Mouse (Mus musculus): ENCODE measurements at regions not wholly inside any gene's neighbourhood (a gene's known extent, or its start where the extent isn't known, plus 50 kb on each side); places are given as distances from the start of the nearest gene placed in this dataset.
"Not testable (repeated sequence)": the region's sequence is repeated elsewhere in the genome, so short reads cannot be mapped to it uniquely, and the experiment has no call there.

DNA sequence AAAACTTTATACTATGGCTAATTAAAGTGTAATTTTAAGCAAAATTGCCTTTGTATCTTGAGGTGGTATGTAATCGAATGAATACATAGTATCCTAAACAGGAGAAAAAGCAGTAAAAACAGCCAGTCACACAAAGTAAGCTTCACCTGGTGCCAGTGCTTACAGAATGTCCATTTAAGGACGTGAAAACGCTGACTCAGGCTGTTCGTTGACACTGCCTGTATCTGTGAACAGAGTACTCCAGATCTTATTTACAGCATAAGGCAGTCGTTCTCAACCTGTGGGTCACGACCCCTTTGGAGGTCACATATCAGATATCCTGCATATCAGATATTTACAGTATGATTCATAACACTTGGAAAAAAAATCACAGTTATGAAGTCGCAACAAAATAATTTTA is 194.8 kb downstream of the Wdr20rt start:
- in situ Hi-C loops (cut with MboI, MseI), result no loop called here

DNA sequence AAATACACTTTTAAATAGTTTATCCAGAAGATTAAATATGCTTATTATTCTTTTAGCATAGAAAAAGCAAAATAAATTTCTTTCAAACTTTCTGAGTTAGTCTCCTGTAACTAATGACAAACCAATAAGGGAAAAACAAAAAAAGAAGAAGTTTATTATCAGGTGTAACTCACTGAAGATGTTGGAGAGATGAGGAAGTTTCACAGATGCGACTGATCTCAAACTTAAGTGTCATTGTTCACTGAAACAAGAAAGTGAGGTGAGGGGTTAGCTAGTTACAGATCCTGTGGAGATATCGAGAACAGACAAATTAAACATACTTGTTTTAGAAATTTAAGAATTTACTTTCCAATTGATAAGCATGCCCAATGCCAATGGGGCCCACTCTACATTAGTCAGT is 199.2 kb downstream of the Wdr20rt start:
- in situ Hi-C loops (cut with MboI, MseI), result no loop called here

DNA sequence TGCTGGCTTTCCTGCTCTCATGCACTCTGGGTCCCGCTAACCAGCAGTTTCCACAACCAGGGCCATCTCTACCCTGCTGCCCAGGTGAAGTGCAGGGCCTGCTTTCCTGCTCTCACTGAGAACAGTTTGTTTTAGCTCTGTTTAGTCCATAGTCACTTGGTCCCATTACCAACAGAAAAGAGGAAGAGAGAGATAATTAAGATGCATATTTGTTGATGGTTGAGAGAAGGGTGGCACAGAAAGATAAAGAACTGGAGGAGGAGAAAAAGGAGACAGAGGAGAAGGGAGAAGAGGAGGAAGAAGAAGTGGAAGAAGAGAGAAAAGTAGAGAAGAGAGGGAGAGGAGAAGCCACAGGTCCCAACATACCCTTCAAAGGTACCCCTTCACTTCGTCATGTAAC is 200.1 kb downstream of the Wdr20rt start:
- in situ Hi-C loops (cut with MboI, MseI), result no loop called here

DNA sequence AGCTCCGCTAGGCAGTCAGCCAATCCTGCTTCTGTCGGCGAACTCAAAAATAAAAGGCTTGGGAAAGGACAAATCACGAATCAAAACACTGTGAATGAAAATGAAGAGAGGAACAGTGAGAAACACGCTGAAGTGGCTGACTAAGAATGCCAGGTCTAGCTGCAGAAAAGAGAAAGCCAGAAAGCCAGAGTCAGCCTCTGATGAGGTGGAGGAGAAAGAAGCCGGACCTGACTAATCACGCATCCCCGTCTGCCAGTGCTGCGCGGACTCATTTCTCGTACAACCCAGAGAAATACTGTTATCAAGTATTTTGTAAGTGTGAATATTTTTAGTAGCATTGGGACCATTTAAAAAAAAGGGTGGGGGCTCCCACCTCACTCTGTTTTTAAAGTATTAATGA is 201.6 kb downstream of the Wdr20rt start:
- in situ Hi-C loops (cut with MboI, MseI), result no loop called here

DNA sequence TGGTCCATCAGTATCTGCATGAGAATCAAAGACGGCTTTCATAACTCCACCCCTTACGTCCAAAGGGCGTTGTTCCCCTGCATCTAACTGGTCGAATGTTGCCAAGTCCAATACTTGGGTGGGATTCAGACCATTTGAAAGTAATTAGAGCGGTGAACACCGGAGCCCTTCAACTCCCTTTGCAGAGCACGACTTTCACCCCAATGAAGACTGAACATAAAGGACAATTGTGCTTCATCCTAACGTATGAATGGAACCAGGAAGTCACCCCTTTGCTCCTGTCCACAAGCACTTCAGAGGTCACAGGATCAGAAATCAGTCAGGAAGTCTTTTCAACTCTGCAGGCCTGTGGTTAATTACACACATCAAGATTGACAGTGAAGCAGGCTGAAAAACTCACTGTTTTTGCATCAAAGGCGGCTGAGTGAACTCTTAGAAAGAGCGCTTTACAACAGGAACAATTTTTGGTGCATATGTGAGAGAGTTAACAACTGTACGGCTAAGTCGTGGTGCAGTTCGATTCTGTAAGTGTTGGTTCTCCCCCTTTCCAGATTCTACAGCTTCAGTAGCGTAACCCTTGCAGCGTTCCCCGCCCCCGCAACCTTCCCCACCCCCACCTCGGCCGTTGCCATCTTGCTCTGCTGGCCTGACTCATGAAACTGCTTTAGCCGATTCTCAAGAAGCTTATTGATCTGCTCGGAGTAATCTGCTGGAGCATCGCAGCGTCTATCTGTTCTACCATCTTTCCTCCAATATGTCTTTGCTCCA is 203.1 kb downstream of the Wdr20rt start:
- in situ Hi-C loops (cut with MboI, MseI), result no loop called here

DNA sequence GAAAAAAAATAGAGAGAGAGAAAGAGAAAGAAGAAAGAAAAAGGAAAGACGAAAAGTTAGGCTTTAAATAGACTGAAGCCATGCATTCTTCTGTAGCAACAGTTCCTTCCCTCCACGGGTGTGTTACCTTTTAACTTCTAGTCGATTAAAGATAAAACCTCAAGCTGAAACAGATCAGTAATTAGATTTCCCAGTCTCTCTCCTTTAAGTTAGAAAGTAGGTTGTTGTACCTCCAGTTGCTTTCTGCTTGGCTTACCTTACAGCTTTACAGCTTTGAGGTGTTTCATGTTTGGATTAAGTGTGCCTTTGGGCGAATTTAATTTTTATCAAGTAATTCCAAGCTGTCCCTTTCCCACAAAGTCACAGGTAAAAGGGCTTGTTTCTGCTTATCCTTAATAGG is 225.5 kb downstream of the Wdr20rt start:
- in situ Hi-C loops (cut with MboI, MseI), result no loop called here

DNA sequence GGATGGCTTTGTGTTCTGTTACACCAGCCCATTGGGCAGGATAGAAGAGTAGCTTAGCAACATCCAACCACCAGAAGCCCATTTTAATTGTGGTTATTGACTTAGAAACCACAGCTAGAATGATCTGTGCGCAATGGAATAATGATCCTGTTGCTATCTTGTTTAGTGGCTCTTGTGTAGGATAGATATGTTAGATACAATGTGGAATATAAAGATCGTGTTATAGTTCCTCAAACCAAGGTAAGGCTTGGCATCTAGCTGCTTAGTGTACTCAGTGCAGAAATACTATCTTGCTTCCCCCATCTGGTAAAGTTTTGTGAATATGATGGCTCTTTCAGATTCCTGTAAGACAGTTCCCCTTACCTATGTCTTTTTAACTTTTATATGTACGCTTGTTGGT is 230.4 kb downstream of the Wdr20rt start:
- in situ Hi-C loops (cut with MboI, MseI), result no loop called here

DNA sequence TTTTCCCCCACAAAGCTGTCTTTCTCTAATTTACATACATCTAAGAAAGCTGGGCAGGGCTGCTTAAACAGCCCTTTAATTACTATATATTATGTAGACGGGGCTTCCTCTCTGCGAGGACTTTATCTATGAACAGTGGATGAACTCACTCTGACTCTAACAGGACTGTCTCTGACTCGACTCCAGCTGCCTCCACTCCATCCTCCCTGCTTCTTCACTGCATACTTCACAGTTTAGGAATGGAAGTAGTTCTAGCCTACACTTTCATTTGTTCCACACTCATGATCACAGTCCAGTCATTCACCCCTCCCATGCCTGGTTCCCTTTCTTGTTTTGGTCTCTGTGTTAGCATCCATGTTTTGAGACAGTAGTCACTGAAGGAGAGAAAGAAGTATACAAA is 231.6 kb downstream of the Wdr20rt start:
- in situ Hi-C loops (cut with MboI, MseI), result no loop called here

DNA sequence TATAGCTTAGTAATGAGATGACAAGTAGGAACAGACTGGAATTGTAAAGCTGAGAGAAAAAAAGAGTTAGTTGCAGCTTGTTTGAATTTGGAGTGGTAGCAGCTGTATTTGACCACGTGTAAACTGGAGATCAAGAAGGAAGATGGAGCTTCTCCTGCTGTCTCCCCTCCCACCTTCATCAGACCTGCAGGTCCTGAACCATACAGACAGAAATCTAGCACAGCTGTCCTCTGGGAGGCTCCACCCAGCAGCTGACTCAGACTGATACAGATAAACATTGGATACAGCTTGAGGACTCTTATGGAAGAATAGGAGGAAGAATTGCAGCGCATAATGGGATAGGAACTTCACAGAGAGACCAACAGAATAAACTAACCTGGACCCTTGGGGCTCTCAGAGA is 238.9 kb downstream of the Wdr20rt start:
- in situ Hi-C loops (cut with MboI, MseI), result no loop called here

DNA sequence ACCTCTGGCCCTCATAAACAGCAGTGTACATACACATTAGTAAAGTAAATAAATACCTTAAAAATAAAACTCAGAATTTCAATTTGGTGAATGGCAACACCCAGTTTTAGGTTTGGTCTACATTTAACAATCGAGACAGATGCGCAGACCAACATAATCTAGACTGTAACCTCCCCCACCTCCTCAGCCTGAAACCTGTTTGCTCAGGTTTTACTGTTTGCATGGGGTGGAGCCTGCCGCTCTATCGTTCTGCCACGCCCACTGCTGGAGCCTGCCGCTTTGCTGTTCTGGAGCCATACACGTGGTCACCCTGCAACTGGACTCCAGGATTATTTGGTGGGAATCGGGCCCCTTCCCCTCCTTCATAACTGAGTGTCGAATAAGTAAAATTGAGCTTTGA is 253.4 kb downstream of the Wdr20rt start:
- in situ Hi-C loops (cut with MboI, MseI), result not testable (repeated sequence)

DNA sequence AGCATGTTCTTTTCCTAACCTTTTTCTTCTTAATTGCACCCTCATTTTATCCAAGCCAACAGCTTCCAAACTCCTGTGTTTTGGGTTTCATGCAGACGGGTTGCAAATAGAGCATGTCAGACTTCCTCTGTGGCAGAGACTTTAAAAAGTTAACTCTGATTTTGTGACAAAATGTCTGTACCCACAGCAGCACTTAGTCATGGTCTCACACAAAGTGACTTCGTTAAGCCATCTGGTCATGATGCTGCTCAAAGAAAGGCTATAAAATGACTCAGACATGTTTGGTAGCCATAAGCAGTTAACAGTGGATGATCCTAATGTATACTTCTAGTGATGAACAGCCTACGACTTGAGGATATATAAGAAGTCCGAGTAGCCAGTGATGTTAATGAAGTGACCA is 255.5 kb downstream of the Wdr20rt start:
- in situ Hi-C loops (cut with MboI, MseI), result no loop called here

DNA sequence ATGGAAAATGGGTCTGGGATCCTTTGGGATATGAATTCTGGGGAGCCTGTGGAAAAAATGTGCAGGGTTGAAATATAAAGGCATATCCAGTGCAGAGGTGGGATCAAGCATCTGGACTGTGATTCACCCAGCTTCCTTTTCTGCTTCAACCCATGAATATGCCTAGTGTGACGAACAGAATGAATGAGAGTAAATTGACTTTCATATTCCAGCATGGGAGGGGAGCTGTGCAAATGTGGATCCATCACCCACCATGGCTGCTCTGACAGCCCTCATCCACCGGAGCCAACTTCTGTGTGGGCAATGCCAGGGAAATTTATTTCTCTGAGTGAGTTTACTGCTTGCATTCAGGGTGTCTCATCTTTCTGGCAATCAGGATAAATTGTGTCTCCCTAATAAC is 265.8 kb downstream of the Wdr20rt start:
- in situ Hi-C loops (cut with MboI, MseI), result no loop called here

DNA sequence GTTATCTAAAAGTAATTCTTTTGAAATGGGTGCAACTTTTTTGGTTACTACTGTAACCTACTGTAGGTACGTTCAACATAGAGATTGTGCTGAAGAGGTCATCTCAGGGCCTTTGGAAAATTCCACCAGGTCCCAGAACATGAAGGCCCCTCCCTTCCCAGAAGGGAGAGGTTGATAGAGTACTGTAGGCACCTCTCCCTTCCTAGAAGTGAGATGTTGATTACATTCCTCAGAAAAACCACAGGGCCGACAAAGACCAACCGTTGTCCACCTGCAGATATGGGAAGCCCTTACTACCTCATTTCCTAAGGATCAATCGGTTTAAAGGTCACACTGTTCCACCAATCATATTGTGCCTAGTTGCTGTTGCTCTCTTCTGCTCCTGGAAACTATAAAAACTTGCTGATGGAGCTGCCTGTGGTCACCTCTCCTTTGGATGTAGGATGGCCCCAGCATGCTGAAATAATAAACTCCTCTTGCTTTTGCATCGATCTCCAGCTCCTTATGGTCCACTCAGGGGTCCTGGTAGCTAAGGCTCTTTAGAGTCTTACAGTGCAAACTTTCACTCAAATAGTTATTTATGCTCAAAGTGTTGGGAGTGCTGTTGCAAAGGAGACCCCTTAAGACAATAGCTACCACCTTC is 269.2 kb downstream of the Wdr20rt start:
- in situ Hi-C loops (cut with MboI, MseI), result no loop called here

DNA sequence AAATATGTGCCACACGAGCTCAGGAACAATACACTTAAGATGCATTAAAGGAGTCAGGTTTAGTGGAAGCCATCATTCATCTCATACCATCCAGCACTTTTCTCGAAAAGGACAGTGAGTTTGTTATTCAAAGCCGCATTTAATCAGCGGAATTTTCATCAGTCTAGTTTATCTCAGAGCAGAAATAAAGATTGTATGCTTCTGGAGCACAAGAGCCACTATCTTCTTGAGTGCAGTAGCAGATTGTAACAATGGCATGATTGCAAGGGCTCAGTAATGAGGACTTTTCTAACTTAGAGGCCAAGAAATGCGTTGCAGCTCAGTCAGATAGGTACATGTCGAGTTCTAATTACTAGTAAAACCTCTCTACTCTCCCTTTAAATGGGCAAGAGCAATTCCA is 271.3 kb downstream of the Wdr20rt start:
- in situ Hi-C loops (cut with MboI, MseI), result no loop called here

DNA sequence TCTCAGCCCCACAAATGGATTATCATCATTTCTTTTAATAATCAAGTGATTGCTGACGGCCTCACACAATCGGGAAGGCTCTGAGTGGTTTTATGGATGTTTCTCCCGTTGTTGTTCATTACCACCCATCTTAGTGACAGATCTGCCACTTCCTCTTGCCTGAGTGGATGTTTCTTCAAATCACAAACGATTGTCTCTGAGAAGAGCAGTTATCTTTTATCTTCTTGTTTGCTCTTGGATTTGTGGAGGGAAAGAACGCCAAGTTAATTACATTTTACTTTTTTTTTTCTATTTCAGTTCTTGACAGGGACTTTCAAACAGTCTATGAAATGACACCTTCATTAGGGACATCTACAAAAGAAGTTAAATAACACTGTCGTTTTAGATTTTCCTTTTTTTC is 272.3 kb downstream of the Wdr20rt start:
- in situ Hi-C loops (cut with MboI, MseI), result no loop called here

DNA sequence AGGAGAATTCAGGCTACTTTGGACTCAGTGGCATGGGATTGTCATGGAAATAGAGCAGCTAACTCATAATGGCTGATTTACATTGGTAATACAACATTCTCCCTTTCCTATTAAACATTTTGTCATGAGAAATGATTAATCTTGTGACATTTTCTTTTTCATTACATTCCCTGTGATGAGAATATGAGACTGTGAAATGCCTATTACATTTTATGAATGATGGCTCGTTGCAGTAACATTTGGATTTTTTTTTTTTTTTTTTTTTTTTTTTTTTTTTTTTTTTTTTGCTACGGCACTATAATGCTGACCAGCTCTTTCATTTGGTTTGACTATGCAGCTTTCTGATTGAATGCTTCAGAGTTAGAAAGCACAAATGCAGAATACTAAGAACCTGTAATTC is 276.1 kb downstream of the Wdr20rt start:
- in situ Hi-C loops (cut with MboI, MseI), result no loop called here

DNA sequence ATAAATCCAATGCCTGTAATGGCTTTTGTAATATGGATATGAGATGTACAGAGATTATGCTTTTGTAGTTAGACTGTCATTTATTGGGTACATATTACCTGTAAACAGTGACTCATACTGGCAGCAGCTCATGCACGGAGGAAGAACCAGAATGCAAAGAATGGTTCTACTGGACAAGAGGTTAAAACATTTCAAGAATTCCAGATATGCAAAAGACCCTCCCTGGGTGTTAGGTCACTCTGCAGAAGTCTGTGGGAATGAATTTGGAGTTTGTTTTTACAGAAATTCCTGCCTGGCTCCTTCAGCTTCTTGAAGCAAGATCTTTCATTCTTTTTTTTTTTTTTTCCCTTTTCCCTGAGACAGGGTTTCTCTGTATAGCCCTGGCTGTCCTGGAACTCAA is 276.7 kb downstream of the Wdr20rt start:
- in situ Hi-C loops (cut with MboI, MseI), result no loop called here

DNA sequence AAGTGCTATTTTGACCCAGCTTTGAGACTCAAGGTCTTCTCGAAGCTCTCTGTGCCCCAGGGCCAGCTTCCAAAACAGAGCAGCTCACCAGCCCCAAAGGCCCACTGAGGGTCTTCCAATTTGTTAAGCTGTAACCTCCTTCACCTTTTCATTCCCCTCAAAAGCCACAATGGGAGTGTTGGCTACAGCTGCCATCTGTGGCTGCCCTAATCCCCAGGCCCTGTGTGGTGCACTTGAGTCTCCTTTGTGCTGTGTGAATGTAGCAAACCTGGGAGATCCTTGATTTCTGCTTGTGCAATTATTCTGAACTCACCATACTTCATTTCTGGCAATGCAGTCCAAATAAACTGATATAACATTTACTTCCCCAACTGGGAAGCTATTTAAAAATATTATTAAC is 287.8 kb downstream of the Wdr20rt start:
- in situ Hi-C loops (cut with MboI, MseI), result loop anchor here (10.0 kb wide), 1 partner anchor 1372 kb away; no protein-coding TSS in a partner anchor

DNA sequence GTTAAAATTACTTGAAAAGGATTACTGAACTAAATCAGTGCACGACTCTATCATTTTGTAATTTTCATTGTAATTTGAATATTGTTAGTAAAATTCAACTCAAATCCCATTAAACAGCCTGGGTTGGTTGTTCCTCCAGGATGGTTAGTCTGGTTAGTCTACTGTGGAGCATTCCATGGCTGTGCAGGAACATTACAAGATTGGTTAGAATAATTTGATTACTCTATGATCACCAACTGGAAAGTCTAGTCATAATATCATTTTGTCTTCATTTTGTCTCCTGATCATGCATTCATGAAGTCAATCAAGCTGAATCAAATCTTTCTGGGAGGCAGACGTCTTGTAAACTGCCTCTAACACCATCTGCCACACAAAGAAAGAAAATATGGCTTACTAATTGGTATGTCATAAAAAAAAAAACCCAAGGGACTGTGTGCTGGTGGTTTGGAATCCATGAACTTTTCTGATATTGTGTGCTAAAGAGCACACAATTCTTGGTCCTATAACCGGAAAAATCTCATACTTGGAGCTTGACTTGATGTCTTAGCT is 308.9 kb downstream of the Wdr20rt start:
- in situ Hi-C loops (cut with MboI, MseI), result no loop called here

DNA sequence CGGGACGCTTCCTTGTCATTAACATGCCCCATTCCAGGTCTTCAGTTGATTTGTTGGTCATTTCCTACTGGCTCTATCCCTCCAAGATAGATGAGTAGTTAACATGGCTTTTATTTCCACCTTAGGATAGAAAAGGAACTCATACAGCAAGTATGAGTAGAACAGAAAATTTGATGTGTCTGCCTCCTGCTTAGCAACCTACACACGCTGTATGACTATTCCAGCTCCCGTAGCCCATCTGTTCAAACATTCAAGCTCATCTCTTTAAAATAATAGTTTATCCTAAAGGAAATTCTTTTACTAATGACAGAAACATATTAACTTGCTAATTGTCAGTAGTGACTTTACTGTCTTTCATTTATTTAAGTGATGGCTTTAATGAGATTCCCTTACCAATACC is 323.0 kb downstream of the Wdr20rt start:
- in situ Hi-C loops (cut with MboI, MseI), result no loop called here

DNA sequence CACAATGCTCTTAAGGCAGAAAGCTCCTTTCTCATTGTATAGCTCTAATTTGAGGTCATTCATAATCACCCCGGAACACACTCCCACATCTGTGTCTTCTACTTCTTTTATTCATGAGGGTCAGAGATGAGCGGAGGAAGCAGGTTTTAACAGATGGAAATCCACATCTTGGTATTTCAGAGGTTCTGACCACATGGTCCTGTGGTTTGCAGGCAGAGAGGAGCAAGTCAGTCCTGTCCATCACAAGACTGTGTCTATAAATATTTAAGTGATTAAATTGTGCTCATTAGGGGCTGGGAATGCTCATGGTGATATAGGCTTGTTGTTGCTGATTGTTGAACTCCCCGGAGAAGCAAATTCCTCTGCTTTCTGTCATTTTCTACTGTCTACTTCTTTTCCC is 326.9 kb downstream of the Wdr20rt start:
- in situ Hi-C loops (cut with MboI, MseI), result no loop called here

DNA sequence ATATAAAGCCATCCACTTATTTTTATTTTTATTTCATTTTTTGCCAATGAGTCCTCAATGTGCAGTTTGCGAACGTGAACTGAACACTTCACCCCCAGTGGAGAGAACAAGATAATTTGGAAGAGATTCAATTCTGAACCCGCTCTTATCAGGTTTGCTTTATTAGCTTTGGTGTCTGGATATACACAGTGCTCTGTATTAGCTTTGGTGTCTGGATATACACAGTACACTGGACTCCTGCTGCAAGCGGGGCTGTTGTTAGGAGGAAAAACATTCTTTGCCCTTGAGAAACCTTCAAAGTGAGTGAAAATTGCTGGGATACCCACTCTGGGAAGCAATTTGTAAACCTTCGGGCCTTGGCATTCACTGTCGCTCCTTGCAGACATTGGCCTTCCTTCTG is 333.7 kb downstream of the Wdr20rt start:
- in situ Hi-C loops (cut with MboI, MseI), result no loop called here

DNA sequence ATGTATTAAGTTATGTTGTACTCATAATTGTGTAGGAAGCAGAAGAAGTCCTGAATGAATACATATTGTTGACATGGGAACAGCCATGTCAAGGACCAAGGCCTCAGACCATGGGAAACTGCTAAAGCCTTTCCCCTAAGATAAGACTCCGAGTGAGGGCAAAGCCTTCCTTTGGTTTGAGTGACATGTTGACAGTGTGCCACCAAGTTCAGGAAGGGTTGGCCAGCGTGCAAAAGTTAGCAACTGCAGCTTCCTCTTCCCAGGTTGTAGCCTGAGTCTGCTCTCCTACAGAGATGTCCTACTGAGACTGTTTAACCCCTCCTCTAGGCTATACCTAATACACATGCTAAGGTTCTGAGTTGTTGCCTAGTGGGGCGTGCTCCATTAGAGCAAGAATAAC is 334.5 kb downstream of the Wdr20rt start:
- in situ Hi-C loops (cut with MboI, MseI), result no loop called here
